Mouse (Mus musculus) liver, postnatal 0 days (tissue): ENCODE measurements around the gene Hibch.

ENCODE experiments used
- CTCF ChIP-seq: sonication (generic); IDR thresholded peaks from 2 replicates; pipeline ENCODE4 v1.5.1; 2016; ENCODE audit warnings: antibody characterized with exemption, low read depth
- EP300 ChIP-seq: IDR thresholded peaks from 2 replicates; pipeline ENCODE4 v1.6.1; 2016; ENCODE audit warnings: antibody characterized with exemption, low read depth, mild to moderate bottlenecking

DNA sequence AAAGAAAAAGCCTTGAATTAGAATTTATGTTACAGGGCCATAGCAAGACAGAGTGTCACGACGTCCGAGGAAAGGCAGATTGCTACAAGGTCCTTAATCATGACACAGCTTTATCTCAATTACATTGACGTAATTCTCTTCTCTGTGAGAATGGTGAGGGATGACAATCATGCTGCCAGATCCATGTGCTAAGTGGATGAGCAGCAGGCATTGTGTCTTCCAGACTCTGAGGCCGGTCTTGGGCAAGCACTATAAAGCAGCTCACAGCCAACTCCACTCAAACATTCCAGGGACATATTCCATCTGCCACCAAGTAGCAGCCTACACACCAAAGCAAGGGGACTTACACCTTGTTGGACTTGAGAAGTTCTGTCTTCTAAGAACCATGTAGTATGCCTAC lies 45.0 kb upstream of the Hibch start:
- TF ChIP-seq CTCF (no peak), EP300 (no peak)
